Mouse (Mus musculus): ENCODE measurements around the gene Lcn12. TPM values are rescaled to one million over a fixed set of nuclear protein-coding genes. Genes with fewer than 3 reads are reported as not detected.

The Lcn12 gene
- total and polyA plus RNA-seq, 2 experiments from 2014 or later, result not detected

- DNase-seq (ENCODE audit: low spot score) (no peak), ATAC-seq (ENCODE audit: low FRiP score) (no peak)
- Histone ChIP-seq H3K36me3 (ENCODE audit: insufficient read depth, low read length) (peaks cover 12% of the 10 kb centered on the region; the same call in 1 of the 2 replicates), H3K27ac (ENCODE audit: low read depth, low read length) (no peak overlapping the region), H3K4me1 (ENCODE audit: insufficient read depth, low read length) (peaks cover 11% of the 10 kb centered on the region), H3K4me3 (ENCODE audit: low read depth, low read length) (no peak overlapping the region), H3K9ac (replicated peaks; ENCODE audit: low read length, poor library complexity, severe bottlenecking) (no peak overlapping the region), H3K9me3 (ENCODE audit: low read length) (no peaks in the 10 kb centered on the region), H3K27me3 (ENCODE audit: insufficient read depth, low read length) (no peaks in the 10 kb centered on the region), H3K4me2 (ENCODE audit: low read depth, low read length, poor library complexity, severe bottlenecking) (no peak overlapping the region)
- TF ChIP-seq CTCF (IDR thresholded peaks at IDR 0.05), result no peak
- WGBS, result 71% methylated on average over 15 of the region's 15 CpGs
Measured at GRCm38 (mm10) chr2:25498622-25499478, 5.1 kb upstream of the Lcn12 start.

GRCm38 (mm10) chr2:25497846-25498575 lies 4.3 kb upstream of the Lcn12 start:
- Histone ChIP-seq H3K27ac (ENCODE audit: low read depth, low read length) (peak overlapping the region; percentile 43; the same call in 1 of the 2 replicates), H3K36me3 (ENCODE audit: insufficient read depth, low read length) (0 out of 2 replicates have a peak, but pooled peaks cover 5% of the 10 kb centered on the region), H3K9ac (replicated peaks; ENCODE audit: low read length, poor library complexity, severe bottlenecking) (no peak overlapping the region), H3K9me3 (ENCODE audit: low read length) (no peaks in the 10 kb centered on the region), H3K27me3 (ENCODE audit: insufficient read depth, low read length) (no peaks in the 10 kb centered on the region), H3K4me1 (ENCODE audit: insufficient read depth, low read length) (peaks cover 11% of the 10 kb centered on the region), H3K4me2 (ENCODE audit: low read depth, low read length, poor library complexity, severe bottlenecking) (no peak overlapping the region), H3K4me3 (ENCODE audit: low read depth, low read length) (no peak overlapping the region)
- whole genome bisulfite sequencing, result 64% methylated on average over 6 of the region's 6 CpGs
- TF ChIP-seq CTCF (IDR thresholded peaks at IDR 0.05), result no peak
- DNase-seq (ENCODE audit: low spot score) (no peak), ATAC-seq (ENCODE audit: low FRiP score) (no peak)

GRCm38 (mm10) chr2:25496462-25496861 lies 2.8 kb upstream of the Lcn12 start:
- Histone ChIP-seq H3K27me3 (ENCODE audit: insufficient read depth, low read length) (no peaks in the 10 kb centered on the region), H3K27ac (ENCODE audit: low read depth, low read length) (no peak overlapping the region), H3K4me1 (ENCODE audit: insufficient read depth, low read length) (peaks cover 4% of the 10 kb centered on the region; the same call in 1 of the 2 replicates), H3K9me3 (ENCODE audit: low read length) (no peaks in the 10 kb centered on the region), H3K36me3 (ENCODE audit: insufficient read depth, low read length) (no peaks in the 10 kb centered on the region), H3K9ac (replicated peaks; ENCODE audit: low read length, poor library complexity, severe bottlenecking) (no peak overlapping the region), H3K4me2 (ENCODE audit: low read depth, low read length, poor library complexity, severe bottlenecking) (no peak overlapping the region), H3K4me3 (ENCODE audit: low read depth, low read length) (no peak overlapping the region)
- 41% methylated on average over 4 of the region's 4 CpGs for WGBS
- TF ChIP-seq CTCF (IDR thresholded peaks at IDR 0.05), result peak; percentile 71
- DNase-seq (ENCODE audit: low spot score) (peak; percentile 50), ATAC-seq (ENCODE audit: low FRiP score) (no peak)

GRCm38 (mm10) chr2:25492988-25493387 lies 723 bp downstream of the Lcn12 start:
- no peak for TF ChIP-seq CTCF (IDR thresholded peaks at IDR 0.05)
- H3K4me3 ChIP-seq (ENCODE audit: low read depth, low read length), result no peak overlapping the region
- H3K9ac ChIP-seq (replicated peaks; ENCODE audit: low read length, poor library complexity, severe bottlenecking), result no peak overlapping the region
- no peaks in the 10 kb centered on the region for H3K27me3 ChIP-seq (ENCODE audit: insufficient read depth, low read length)
- ATAC-seq (ENCODE audit: low FRiP score), result no peak
- no peaks in the 10 kb centered on the region for H3K9me3 ChIP-seq (ENCODE audit: low read length)
- H3K4me2 ChIP-seq (ENCODE audit: low read depth, low read length, poor library complexity, severe bottlenecking), result no peak overlapping the region
- no peak for DNase-seq (ENCODE audit: low spot score)
- H3K4me1 ChIP-seq (ENCODE audit: insufficient read depth, low read length), result no peaks in the 10 kb centered on the region
- 82% methylated on average over 5 of the region's 5 CpGs for WGBS
- H3K36me3 ChIP-seq (ENCODE audit: insufficient read depth, low read length), result no peaks in the 10 kb centered on the region
- H3K27ac ChIP-seq (ENCODE audit: low read depth, low read length), result no peak overlapping the region

GRCm38 (mm10) chr2:25488671-25489068 lies 5.0 kb downstream of the Lcn12 start:
- Histone ChIP-seq H3K4me1 (ENCODE audit: insufficient read depth, low read length) (no peaks in the 10 kb centered on the region), H3K36me3 (ENCODE audit: insufficient read depth, low read length) (no peaks in the 10 kb centered on the region), H3K27me3 (ENCODE audit: insufficient read depth, low read length) (no peaks in the 10 kb centered on the region), H3K9me3 (ENCODE audit: low read length) (no peaks in the 10 kb centered on the region), H3K4me2 (ENCODE audit: low read depth, low read length, poor library complexity, severe bottlenecking) (no peak overlapping the region), H3K4me3 (ENCODE audit: low read depth, low read length) (no peak overlapping the region), H3K27ac (ENCODE audit: low read depth, low read length) (no peak overlapping the region), H3K9ac (replicated peaks; ENCODE audit: low read length, poor library complexity, severe bottlenecking) (no peak overlapping the region)
- TF ChIP-seq CTCF (IDR thresholded peaks at IDR 0.05), result no peak
- WGBS, result 83% methylated on average over 7 of the region's 7 CpGs
- DNase-seq (ENCODE audit: low spot score) (no peak), ATAC-seq (ENCODE audit: low FRiP score) (no peak)

All from midbrain, postnatal 0 days (tissue).